Mouse (Mus musculus) v-Abl transformed pro-B cells (cell line): ENCODE measurements around the gene Gm14435.
"Not testable (repeated sequence)": the region's sequence is repeated elsewhere in the genome, so short reads cannot be mapped to it uniquely, and the experiment has no call there.

ENCODE experiments used
- in situ Hi-C, 2 experiments: fragments of 400-800 bp; cut with MboI; formaldehyde crosslinking; loops; one replicate each; pipeline ENCODE4 v1.15.1; 2025; ENCODE audit not compliant: unreplicated experiment in 2 of 2

The Gm14435 gene

DNA sequence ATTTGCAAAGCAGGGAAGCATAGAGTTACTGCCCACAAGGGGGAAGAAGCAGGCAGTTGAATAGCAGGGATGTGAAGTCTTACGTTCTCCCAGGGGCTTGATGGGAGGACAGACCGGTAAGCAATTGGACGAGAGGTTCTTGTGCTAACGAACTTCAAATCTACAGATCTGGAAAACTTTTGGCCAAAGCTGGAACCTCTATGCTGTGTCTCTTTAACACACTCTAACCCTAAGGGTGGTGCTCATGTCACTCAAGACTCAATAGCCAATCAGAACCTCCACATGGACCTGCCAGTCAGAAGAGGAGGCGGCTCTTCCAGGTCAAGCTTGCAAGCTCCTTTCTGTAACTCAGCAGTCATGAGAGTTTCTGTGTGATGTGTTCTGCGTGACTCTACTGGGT, at the start of gene Gm14435:
Gene Gm14435 (plus strand): TSS at position 301 of the 400 bp plus-strand sequence.
- in situ Hi-C loops: not testable (repeated sequence)
